Mouse (Mus musculus) kidney, postnatal 14 days (tissue): Measurements from ENCODE around the gene Lrsam1.

ENCODE experiments used
- DNase-seq: peaks from one replicate; pipeline ENCODE4 v3.0.0; 2022; ENCODE audit warnings: mixed read lengths

Lrsam1 gene

GRCm38 (mm10) chr2:32966184-32966688 is 4.8 kb upstream of the Lrsam1 start:
- DNase-seq, result no peak

- DNase-seq, result no peak
Observed at GRCm38 (mm10) chr2:32965511-32966183, 4.2 kb upstream of the Lrsam1 start.

GRCm38 (mm10) chr2:32964659-32965457 is 3.4 kb upstream of the Lrsam1 start:
- DNase-seq, result no peak

GRCm38 (mm10) chr2:32963981-32964380 is 2.6 kb upstream of the Lrsam1 start:
- no peak for DNase-seq

- DNase-seq, result no peak
Observed at GRCm38 (mm10) chr2:32963544-32963943, 2.1 kb upstream of the Lrsam1 start.

- DNase-seq, result no peak
Observed at GRCm38 (mm10) chr2:32962875-32963220, 1.4 kb upstream of the Lrsam1 start.

- DNase-seq, result no peak
Observed at GRCm38 (mm10) chr2:32962062-32962874, 854 bp upstream of the Lrsam1 start.

GRCm38 (mm10) chr2:32960273-32960672 is 1.1 kb downstream of the Lrsam1 start:
- no peak for DNase-seq

GRCm38 (mm10) chr2:32957344-32957743 is 4.1 kb downstream of the Lrsam1 start:
- DNase-seq, result peak; percentile 44

- DNase-seq, result no peak
Observed at GRCm38 (mm10) chr2:32954581-32954980, 6.8 kb downstream of the Lrsam1 start.

- DNase-seq, result no peak
Observed at GRCm38 (mm10) chr2:32947454-32947853, 14.0 kb downstream of the Lrsam1 start.

GRCm38 (mm10) chr2:32940483-32940882 is 20.9 kb downstream of the Lrsam1 start:
- no peak for DNase-seq

- peak; percentile 53 for DNase-seq
Observed at GRCm38 (mm10) chr2:32939418-32939817, 22.0 kb downstream of the Lrsam1 start.

- DNase-seq, result no peak
Observed at GRCm38 (mm10) chr2:32938741-32939140, 22.7 kb downstream of the Lrsam1 start.

- no peak for DNase-seq
Observed at GRCm38 (mm10) chr2:32931730-32932129, 29.7 kb downstream of the Lrsam1 start.

- no peak for DNase-seq
Observed at GRCm38 (mm10) chr2:32928947-32929829, 32.2 kb downstream of the Lrsam1 start.

- DNase-seq, result peak; percentile 80
Observed at GRCm38 (mm10) chr2:32928235-32928946, 33.0 kb downstream of the Lrsam1 start.

GRCm38 (mm10) chr2:32927624-32928234 is 33.7 kb downstream of the Lrsam1 start:
- no peak for DNase-seq

- DNase-seq, result peak; percentile 46
Observed at GRCm38 (mm10) chr2:32926330-32927075, 34.9 kb downstream of the Lrsam1 start.

- DNase-seq, result no peak
Observed at GRCm38 (mm10) chr2:32924306-32924844, 37.0 kb downstream of the Lrsam1 start.
